Mouse (Mus musculus): ENCODE data around the gene Ammecr1. TPM values are rescaled to one million over a fixed set of nuclear protein-coding genes. Genes with fewer than 3 reads are reported as not detected.

Ammecr1 gene
- polyA plus RNA-seq (2012; fragmentation: generic; extraction: Trizol) = 19.7 TPM

- no peaks in the 10 kb centered on the region for H3K36me3 ChIP-seq (ENCODE audit: control insufficient read depth, insufficient read depth)
- H3K4me2 ChIP-seq (ENCODE audit: low read depth) = peak within 1 kb of the TSS; percentile 69
- peak within 1 kb of the TSS; percentile 88 for H3ac ChIP-seq (ENCODE audit: control insufficient read depth, insufficient read length)
- no peaks in the 10 kb centered on the region for H3K27me3 ChIP-seq (ENCODE audit: control insufficient read depth, insufficient read depth, insufficient read length)
- TF ChIP-seq TCF12 (IDR thresholded peaks at IDR 0.05; ENCODE audit: insufficient read depth, poor library complexity, severe bottlenecking) = no peak
- no peak for TF ChIP-seq SRF (IDR thresholded peaks at IDR 0.05; ENCODE audit: control insufficient read depth, insufficient read length, low read depth)
- peak; percentile 75 for TF ChIP-seq POLR2A (IDR thresholded peaks at IDR 0.05; ENCODE audit: insufficient read length, low read depth)
- no peak for TF ChIP-seq TCF3 (IDR thresholded peaks at IDR 0.05; ENCODE audit: insufficient read length, low read depth)
- peak; percentile 73 for TF ChIP-seq POLR2AphosphoS2 (IDR thresholded peaks at IDR 0.05; ENCODE audit: insufficient read length, low read depth)
- peaks cover 49% of the 10 kb centered on the region for H3K79me2 ChIP-seq (ENCODE audit: control insufficient read depth, insufficient read depth)
- H3K4me3 ChIP-seq = peak within 1 kb of the TSS; percentile 82
Measured at GRCm38 (mm10) chrX:142966008-142966966, at the start of gene Ammecr1. Gene Ammecr1, minus strand, starts transcription at chrX:142966728.

- H3K27me3 ChIP-seq (ENCODE audit: control insufficient read depth, insufficient read depth, insufficient read length) = no peaks in the 10 kb centered on the region
- TF ChIP-seq SRF (IDR thresholded peaks at IDR 0.05; ENCODE audit: control insufficient read depth, insufficient read length, low read depth) (no peak), CEBPB (IDR thresholded peaks at IDR 0.05; ENCODE audit: insufficient read depth, poor library complexity, severe bottlenecking) (no peak), MYOG (IDR thresholded peaks at IDR 0.05; ENCODE audit: control insufficient read depth in 1 of 3, insufficient read depth in 1 of 3, insufficient read length in 2 of 3, low read depth in 2 of 3) (no peak), USF1 (IDR thresholded peaks at IDR 0.05; ENCODE audit: low read depth) (no peak), POLR2A (IDR thresholded peaks at IDR 0.05; ENCODE audit: insufficient read length, low read depth) (no peak), REST (IDR thresholded peaks at IDR 0.05; ENCODE audit: insufficient read depth, insufficient read length) (no peak), MAX (IDR thresholded peaks at IDR 0.05; ENCODE audit: low read depth) (no peak), MYOD1 (IDR thresholded peaks at IDR 0.05; ENCODE audit: control insufficient read depth in 1 of 3, insufficient read length in 2 of 3, low read depth in 2 of 3) (no peak), POLR2AphosphoS2 (IDR thresholded peaks at IDR 0.05; ENCODE audit: insufficient read length, low read depth) (no peak), TCF12 (IDR thresholded peaks at IDR 0.05; ENCODE audit: insufficient read depth, poor library complexity, severe bottlenecking) (no peak), E2F4 (IDR thresholded peaks at IDR 0.05; ENCODE audit: insufficient read depth) (no peak), TCF3 (IDR thresholded peaks at IDR 0.05; ENCODE audit: insufficient read length, low read depth) (no peak)
- no peaks in the 10 kb centered on the region for H3K36me3 ChIP-seq (ENCODE audit: control insufficient read depth, insufficient read depth)
- no peak overlapping the region for H3K4me2 ChIP-seq (ENCODE audit: low read depth)
- no peaks in the 10 kb centered on the region for H3K79me2 ChIP-seq (ENCODE audit: control insufficient read depth, insufficient read depth)
- H3K4me3 ChIP-seq = no peak overlapping the region
- no peak overlapping the region for H3ac ChIP-seq (ENCODE audit: control insufficient read depth, insufficient read length)
Measured at GRCm38 (mm10) chrX:143014118-143014517, 47.6 kb upstream of the Ammecr1 start.

- Histone ChIP-seq H3K36me3 (ENCODE audit: control insufficient read depth, insufficient read depth) (no peaks in the 10 kb centered on the region), H3ac (ENCODE audit: control insufficient read depth, insufficient read length) (no peak overlapping the region), H3K4me3 (no peak overlapping the region), H3K27me3 (ENCODE audit: control insufficient read depth, insufficient read depth, insufficient read length) (no peaks in the 10 kb centered on the region), H3K4me2 (ENCODE audit: low read depth) (no peak overlapping the region), H3K79me2 (ENCODE audit: control insufficient read depth, insufficient read depth) (no peaks in the 10 kb centered on the region)
- TF ChIP-seq SRF (IDR thresholded peaks at IDR 0.05; ENCODE audit: control insufficient read depth, insufficient read length, low read depth) = no peak
- no peak for TF ChIP-seq MYOD1 (IDR thresholded peaks at IDR 0.05; ENCODE audit: control insufficient read depth in 1 of 3, insufficient read length in 2 of 3, low read depth in 2 of 3)
- no peak for TF ChIP-seq POLR2A (IDR thresholded peaks at IDR 0.05; ENCODE audit: insufficient read length, low read depth)
- no peak for TF ChIP-seq MAX (IDR thresholded peaks at IDR 0.05; ENCODE audit: low read depth)
- no peak for TF ChIP-seq TCF12 (IDR thresholded peaks at IDR 0.05; ENCODE audit: insufficient read depth, poor library complexity, severe bottlenecking)
- no peak for TF ChIP-seq USF1 (IDR thresholded peaks at IDR 0.05; ENCODE audit: low read depth)
- TF ChIP-seq CEBPB (IDR thresholded peaks at IDR 0.05; ENCODE audit: insufficient read depth, poor library complexity, severe bottlenecking) = no peak
Measured at GRCm38 (mm10) chrX:143012334-143012733, 45.8 kb upstream of the Ammecr1 start.

- no peak overlapping the region for H3K4me3 ChIP-seq
- H3ac ChIP-seq (ENCODE audit: control insufficient read depth, insufficient read length) = no peak overlapping the region
- H3K36me3 ChIP-seq (ENCODE audit: control insufficient read depth, insufficient read depth) = no peaks in the 10 kb centered on the region
- H3K4me2 ChIP-seq (ENCODE audit: low read depth) = no peak overlapping the region
- no peaks in the 10 kb centered on the region for H3K79me2 ChIP-seq (ENCODE audit: control insufficient read depth, insufficient read depth)
- H3K27me3 ChIP-seq (ENCODE audit: control insufficient read depth, insufficient read depth, insufficient read length) = no peaks in the 10 kb centered on the region
- TF ChIP-seq TCF3 (IDR thresholded peaks at IDR 0.05; ENCODE audit: insufficient read length, low read depth) (no peak), SRF (IDR thresholded peaks at IDR 0.05; ENCODE audit: control insufficient read depth, insufficient read length, low read depth) (no peak), MYOD1 (IDR thresholded peaks at IDR 0.05; ENCODE audit: control insufficient read depth in 1 of 3, insufficient read length in 2 of 3, low read depth in 2 of 3) (no peak), MAX (IDR thresholded peaks at IDR 0.05; ENCODE audit: low read depth) (no peak)
Measured at GRCm38 (mm10) chrX:143011865-143012264, 45.3 kb upstream of the Ammecr1 start.

GRCm38 (mm10) chrX:143004131-143004846, 37.8 kb upstream of the Ammecr1 start:
- Histone ChIP-seq H3K79me2 (ENCODE audit: control insufficient read depth, insufficient read depth) (no peaks in the 10 kb centered on the region), H3K36me3 (ENCODE audit: control insufficient read depth, insufficient read depth) (no peaks in the 10 kb centered on the region), H3K27me3 (ENCODE audit: control insufficient read depth, insufficient read depth, insufficient read length) (no peaks in the 10 kb centered on the region), H3K4me3 (no peak overlapping the region), H3K4me2 (ENCODE audit: low read depth) (no peak overlapping the region), H3ac (ENCODE audit: control insufficient read depth, insufficient read length) (no peak overlapping the region)
- TF ChIP-seq REST (IDR thresholded peaks at IDR 0.05; ENCODE audit: insufficient read depth, insufficient read length) (no peak), POLR2A (IDR thresholded peaks at IDR 0.05; ENCODE audit: insufficient read length, low read depth) (no peak), CEBPB (IDR thresholded peaks at IDR 0.05; ENCODE audit: insufficient read depth, poor library complexity, severe bottlenecking) (no peak), POLR2AphosphoS2 (IDR thresholded peaks at IDR 0.05; ENCODE audit: insufficient read length, low read depth) (no peak), MYOD1 (IDR thresholded peaks at IDR 0.05; ENCODE audit: control insufficient read depth in 1 of 3, insufficient read length in 2 of 3, low read depth in 2 of 3) (no peak), TCF12 (IDR thresholded peaks at IDR 0.05; ENCODE audit: insufficient read depth, poor library complexity, severe bottlenecking) (no peak), TCF3 (IDR thresholded peaks at IDR 0.05; ENCODE audit: insufficient read length, low read depth) (no peak), SRF (IDR thresholded peaks at IDR 0.05; ENCODE audit: control insufficient read depth, insufficient read length, low read depth) (no peak), E2F4 (IDR thresholded peaks at IDR 0.05; ENCODE audit: insufficient read depth) (no peak), MAX (IDR thresholded peaks at IDR 0.05; ENCODE audit: low read depth) (no peak), MYOG (IDR thresholded peaks at IDR 0.05; ENCODE audit: control insufficient read depth in 1 of 3, insufficient read depth in 1 of 3, insufficient read length in 2 of 3, low read depth in 2 of 3) (no peak), USF1 (IDR thresholded peaks at IDR 0.05; ENCODE audit: low read depth) (no peak)
